In the genomic region with DNA sequence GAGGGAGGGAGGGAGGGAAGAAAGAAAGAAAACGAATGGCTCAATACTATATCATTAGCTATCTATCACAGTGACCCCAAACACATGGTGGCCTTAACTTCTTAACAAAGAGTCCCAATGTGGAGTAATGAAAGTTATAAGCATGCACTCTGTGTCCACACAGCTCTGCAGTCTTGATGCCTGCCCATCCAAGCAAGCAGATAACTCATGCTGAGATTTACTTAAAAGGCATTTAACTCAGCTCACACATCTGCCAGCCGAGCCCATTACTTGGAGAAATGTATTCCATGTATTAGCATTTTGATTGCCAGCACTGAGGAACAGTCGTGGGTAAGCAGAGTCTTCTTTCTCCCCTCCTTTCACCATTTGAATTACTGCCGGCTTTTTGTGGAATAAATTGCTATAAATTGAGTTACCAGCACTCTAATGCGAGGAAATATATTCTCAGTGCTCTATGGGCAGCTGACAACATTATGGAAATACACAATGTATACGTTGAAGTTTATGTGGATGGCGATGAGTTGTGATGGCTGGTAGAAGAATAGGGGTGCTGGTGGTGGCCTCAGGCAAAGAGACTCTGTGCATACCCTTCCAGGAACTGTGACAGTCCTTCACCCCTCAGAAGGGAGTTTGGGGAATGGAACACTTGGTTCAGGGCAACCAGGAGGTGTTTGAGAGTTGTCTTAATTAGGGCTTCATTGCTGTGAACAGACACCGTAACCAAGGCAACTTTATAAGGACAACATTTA, we compare ENCODE assay signal across 25 mouse cellular contexts. TPM values are rescaled to one million over a fixed set of nuclear protein-coding genes. Genes with fewer than 3 reads are reported as not detected.
DNase-seq lines count a peak whose midpoint lies in the region; ATAC-seq and TF ChIP-seq lines count a peak whose summit lies in the region.
"Had no signal": no experiment of that assay in that cellular context is flagged by ENCODE, and none has a peak within 500 bp of the region (broad histone marks: within the 10 kb centered on the region; RNA-seq: fewer than 3 reads in every experiment).

No protein-coding gene starts in this region.

- H3K9me3 ChIP-seq in forebrain, embryonic 13.5 days (replicated peaks): no peaks in the 10 kb centered on the region
- H3K9me3 ChIP-seq in forebrain, embryonic 10.5 days: no peaks in the 10 kb centered on the region
- H3K9me3 ChIP-seq in forebrain, postnatal 0 days (ENCODE audit: low read length): no peaks in the 10 kb centered on the region
- H3K9me3 ChIP-seq in midbrain, embryonic 12.5 days: no peaks in the 10 kb centered on the region
- H3K9me3 ChIP-seq in neural tube, embryonic 13.5 days: no peaks in the 10 kb centered on the region
- H3K9me3 ChIP-seq: heart, embryonic 13.5 days; limb, embryonic 12.5 days; liver, embryonic 13.5 days had no signal

- no peak overlapping the region for H3K4me2 ChIP-seq in forebrain, embryonic 13.5 days
- no peak overlapping the region for H3K4me2 ChIP-seq in forebrain, postnatal 0 days (ENCODE audit: low read depth)
- no peak overlapping the region for H3K4me2 ChIP-seq in midbrain, embryonic 12.5 days (replicated peaks)
- no peak overlapping the region for H3K4me2 ChIP-seq in neural tube, embryonic 13.5 days
- H3K4me2 ChIP-seq: heart, embryonic 13.5 days; limb, embryonic 12.5 days; liver, embryonic 13.5 days; lung, embryonic 14.5 days had no signal

- no peak overlapping the region for H3K9ac ChIP-seq in forebrain, embryonic 13.5 days
- H3K9ac ChIP-seq in forebrain, postnatal 0 days: no peak overlapping the region
- no peak overlapping the region for H3K9ac ChIP-seq in midbrain, embryonic 12.5 days (replicated peaks)
- no peak overlapping the region for H3K9ac ChIP-seq in neural tube, embryonic 13.5 days
- H3K9ac ChIP-seq: heart, embryonic 13.5 days; limb, embryonic 12.5 days; liver, embryonic 13.5 days; lung, embryonic 14.5 days had no signal

- H3K27ac ChIP-seq in forebrain, embryonic 13.5 days: no peak overlapping the region
- H3K27ac ChIP-seq in forebrain, embryonic 10.5 days: no peak overlapping the region
- no peak overlapping the region for H3K27ac ChIP-seq in forebrain, postnatal 0 days (ENCODE audit: low read depth, low read length)
- H3K27ac ChIP-seq in midbrain, embryonic 12.5 days (replicated peaks): no peak overlapping the region
- H3K27ac ChIP-seq in neural tube, embryonic 13.5 days (replicated peaks): peak overlapping the region; percentile 6; the same call in 1 of the 2 replicates
- H3K27ac ChIP-seq: heart, embryonic 13.5 days; limb, embryonic 12.5 days; liver, embryonic 13.5 days had no signal

- peak; percentile 67 for ATAC-seq in forebrain, embryonic 13.5 days
- peak; percentile 68; the same call in 1 of the 2 replicates for ATAC-seq in forebrain, postnatal 0 days
- ATAC-seq in midbrain, embryonic 12.5 days (ENCODE audit: low FRiP score, low read depth): peak; percentile 25; the same call in 1 of the 2 replicates
- ATAC-seq in neural tube, embryonic 13.5 days (ENCODE audit: low read depth): peak; percentile 76
- ATAC-seq: CD4-positive, CD25-positive, alpha-beta regulatory T cell, adult 4 months; inflammation-experienced regulatory T-cells, adult 6 months; Patski had no signal

- H3K36me3 ChIP-seq in forebrain, embryonic 13.5 days (ENCODE audit: poor library complexity, severe bottlenecking): no peaks in the 10 kb centered on the region
- H3K36me3 ChIP-seq in forebrain, embryonic 10.5 days (replicated peaks): no peaks in the 10 kb centered on the region
- no peaks in the 10 kb centered on the region for H3K36me3 ChIP-seq in forebrain, postnatal 0 days (ENCODE audit: insufficient read depth)
- no peaks in the 10 kb centered on the region for H3K36me3 ChIP-seq in midbrain, embryonic 12.5 days
- H3K36me3 ChIP-seq in neural tube, embryonic 13.5 days: no peaks in the 10 kb centered on the region
- H3K36me3 ChIP-seq: heart, embryonic 13.5 days; limb, embryonic 12.5 days; liver, embryonic 13.5 days had no signal

- H3K4me3 ChIP-seq in forebrain, embryonic 13.5 days: no peak overlapping the region
- H3K4me3 ChIP-seq in forebrain, embryonic 10.5 days: no peak overlapping the region
- H3K4me3 ChIP-seq in forebrain, postnatal 0 days (ENCODE audit: low read depth, low read length): no peak overlapping the region
- H3K4me3 ChIP-seq in midbrain, embryonic 12.5 days: no peak overlapping the region
- H3K4me3 ChIP-seq in neural tube, embryonic 13.5 days: no peak overlapping the region
- H3K4me3 ChIP-seq: heart, embryonic 13.5 days; limb, embryonic 12.5 days; liver, embryonic 13.5 days had no signal

- 0 out of 2 replicates have a peak, but pooled peaks cover 5% of the 10 kb centered on the region for H3K4me1 ChIP-seq in forebrain, embryonic 13.5 days
- no peaks in the 10 kb centered on the region for H3K4me1 ChIP-seq in forebrain, embryonic 10.5 days
- H3K4me1 ChIP-seq in forebrain, postnatal 0 days (ENCODE audit: insufficient read depth): no peaks in the 10 kb centered on the region
- H3K4me1 ChIP-seq in midbrain, embryonic 12.5 days: 0 out of 2 replicates have a peak, but pooled peaks cover 5% of the 10 kb centered on the region
- peaks cover 17% of the 10 kb centered on the region for H3K4me1 ChIP-seq in neural tube, embryonic 13.5 days (replicated peaks)
- H3K4me1 ChIP-seq: heart, embryonic 13.5 days; limb, embryonic 12.5 days; liver, embryonic 13.5 days had no signal

- no peak for TF ChIP-seq CTCF in forebrain, postnatal 0 days (IDR thresholded peaks at IDR 0.05; ENCODE audit: low read depth)

- 59% methylated on average over 8 of the region's 8 CpGs for WGBS in forebrain, embryonic 13.5 days
- WGBS in forebrain, embryonic 10.5 days: 84% methylated on average over 8 of the region's 8 CpGs
- WGBS in forebrain, postnatal 0 days: 51% methylated on average over 8 of the region's 8 CpGs
- WGBS in midbrain, embryonic 12.5 days: 67% methylated on average over 8 of the region's 8 CpGs
- 38% methylated on average over 8 of the region's 8 CpGs for WGBS in neural tube, embryonic 13.5 days

- H3K27me3 ChIP-seq in forebrain, embryonic 13.5 days: no peaks in the 10 kb centered on the region
- no peaks in the 10 kb centered on the region for H3K27me3 ChIP-seq in forebrain, embryonic 10.5 days (ENCODE audit: poor library complexity, severe bottlenecking)
- no peaks in the 10 kb centered on the region for H3K27me3 ChIP-seq in forebrain, postnatal 0 days (ENCODE audit: insufficient read depth, low read length)
- H3K27me3 ChIP-seq in midbrain, embryonic 12.5 days: no peaks in the 10 kb centered on the region
- peaks cover 10% of the 10 kb centered on the region; the same call in 1 of the 2 replicates for H3K27me3 ChIP-seq in neural tube, embryonic 13.5 days
- H3K27me3 ChIP-seq: heart, embryonic 13.5 days; limb, embryonic 12.5 days; liver, embryonic 13.5 days had no signal

- DNase-seq in forebrain, embryonic 10.5 days (ENCODE audit: extremely low spot score, low spot score): no peak
- DNase-seq in forebrain, postnatal 0 days: peak; percentile 18
- DNase-seq in urinary bladder, postnatal 36 days (ENCODE audit: low spot score in 2 of 2): no peak
- DNase-seq in layer of hippocampus, postnatal 10 days (ENCODE audit: low spot score in 2 of 2): no peak
- no peak for DNase-seq in adrenal gland, postnatal 36 days
- DNase-seq: adrenal gland, postnatal 10 days; cerebellum, adult 18-20 months; gastrocnemius, postnatal 10 days; heart, adult 18-20 months; kidney, adult 9 months; kidney, postnatal 4 days; layer of hippocampus, adult 9-11 months; liver, embryonic 13.5 days; lung, embryonic 14.5 days; lung, postnatal 36 days; right cerebral cortex, postnatal 14 days; thymus, postnatal 36 days had no signal

RNA-seq across cellular contexts. Expression of a gene that starts 19.9 kb away (rescaled TPM):
- polyA plus RNA-seq in forebrain, embryonic 13.5 days (2015; fragmentation: Nextera tagmentation; extraction: Ambion mirVana): 51.1 and 51.2 TPM in 2 replicates
- 49.5 and 51.2 TPM in 2 replicates for polyA plus RNA-seq in forebrain, embryonic 10.5 days (2016; fragmentation: Nextera tagmentation; extraction: Ambion mirVana)
- 70.9 and 84.2 TPM in 2 replicates for total RNA-seq in forebrain, postnatal 0 days (2014; rRNA removed)
- polyA plus RNA-seq in forebrain, postnatal 0 days (2015; fragmentation: Nextera tagmentation; extraction: Ambion mirVana): 19.0 and 26.9 TPM in 2 replicates
- polyA plus RNA-seq in midbrain, embryonic 12.5 days (2016; fragmentation: Nextera tagmentation; extraction: Ambion mirVana): 41.8 and 47.9 TPM in 2 replicates
- polyA plus RNA-seq in neural tube, embryonic 13.5 days (2015; fragmentation: Nextera tagmentation; extraction: Ambion mirVana): 32.2 and 35.7 TPM in 2 replicates
- 10 to 100 TPM; 26.2 to 30.3 TPM for total RNA-seq in layer of hippocampus, postnatal 10 days (2021)
- total RNA-seq in adrenal gland, postnatal 36 days (2021): 10 to 100 TPM; 19.0 to 24.1 TPM

Comparison
In these comparisons a context has a peak if more than half of its experiments do, and no peak if none do; other contexts are left out.
1. ATAC-seq: peak in every context shown above with its lines; median percentile 76 in neural tube, embryonic 13.5 days; 68 in forebrain, postnatal 0 days; 67 in forebrain, embryonic 13.5 days; 25 in midbrain, embryonic 12.5 days.